Mouse (Mus musculus): ENCODE measurements around the gene Tsen54. TPM values are rescaled to one million over a fixed set of nuclear protein-coding genes. Genes with fewer than 3 reads are reported as not detected.
A peak's percentile ranks its signal among the peaks of the same experiment; 100 is the strongest.

Tsen54 gene
- total RNA-seq, 1 experiment from 2014 or later, result 28.7 TPM

DNA sequence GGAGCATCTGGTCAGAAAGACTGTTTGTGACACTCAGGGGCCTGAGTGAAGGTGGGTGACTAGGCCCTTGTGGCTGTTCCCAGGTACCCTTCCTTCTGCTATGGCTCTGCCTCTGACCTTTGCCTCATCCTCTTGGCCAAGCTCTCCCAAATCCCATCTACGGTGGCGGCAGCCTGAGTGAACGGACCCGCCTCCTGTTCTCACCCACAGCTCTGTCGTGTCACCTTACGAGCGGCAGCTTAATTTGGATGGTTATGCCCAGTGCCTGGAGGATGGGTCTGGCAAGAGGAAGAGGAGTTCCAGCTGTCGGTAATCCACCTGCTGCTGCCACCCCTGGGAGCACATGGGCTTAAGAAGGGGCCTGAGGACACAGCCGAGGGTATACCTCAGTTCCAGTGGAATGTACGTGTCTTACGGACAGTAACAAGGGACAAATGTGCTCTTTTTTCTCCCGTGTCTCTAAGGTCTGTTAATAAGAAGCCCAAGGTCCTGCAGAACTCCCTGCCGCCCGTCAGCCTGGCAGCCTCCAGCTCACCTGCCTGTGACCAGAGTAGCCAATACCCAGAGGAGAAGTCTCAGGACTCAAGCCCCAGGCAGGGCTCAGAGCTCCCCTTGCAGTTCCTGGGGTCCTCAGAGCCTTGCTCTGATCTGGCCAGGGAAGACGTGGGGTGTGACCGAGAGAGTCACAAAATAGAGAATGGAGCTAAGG, 5.5 kb downstream of the Tsen54 start:
- ATAC-seq (replicated peaks in 1 of 2; ENCODE audit: insufficient read depth in 1 of 2, low FRiP score in 2 of 2, low TSS enrichment in 1 of 2, low read depth in 1 of 2, poor library complexity in 2 of 2, severe bottlenecking in 2 of 2), result no peak

DNA sequence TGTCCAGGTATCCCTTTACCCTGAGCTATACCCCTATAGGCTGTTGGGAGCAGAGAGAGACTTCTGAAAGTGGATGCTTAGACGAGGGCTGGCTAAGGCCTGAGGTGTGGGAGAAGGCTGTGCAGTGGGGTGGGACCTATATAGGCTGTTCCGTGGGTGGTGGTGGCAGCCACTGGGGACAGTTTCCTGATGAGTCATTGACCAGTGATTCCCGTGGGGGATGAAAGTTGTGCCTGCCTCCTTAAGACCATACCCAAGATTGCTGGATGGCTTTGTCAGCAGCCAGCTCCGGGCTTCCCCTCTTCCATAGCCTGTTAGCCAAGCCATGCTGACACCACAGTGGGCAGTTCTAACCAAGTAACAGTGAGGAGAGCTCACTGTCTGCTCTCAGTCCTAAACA, 6.5 kb downstream of the Tsen54 start:
- ATAC-seq (replicated peaks in 1 of 2; ENCODE audit: insufficient read depth in 1 of 2, low FRiP score in 2 of 2, low TSS enrichment in 1 of 2, low read depth in 1 of 2, poor library complexity in 2 of 2, severe bottlenecking in 2 of 2), result no peak

DNA sequence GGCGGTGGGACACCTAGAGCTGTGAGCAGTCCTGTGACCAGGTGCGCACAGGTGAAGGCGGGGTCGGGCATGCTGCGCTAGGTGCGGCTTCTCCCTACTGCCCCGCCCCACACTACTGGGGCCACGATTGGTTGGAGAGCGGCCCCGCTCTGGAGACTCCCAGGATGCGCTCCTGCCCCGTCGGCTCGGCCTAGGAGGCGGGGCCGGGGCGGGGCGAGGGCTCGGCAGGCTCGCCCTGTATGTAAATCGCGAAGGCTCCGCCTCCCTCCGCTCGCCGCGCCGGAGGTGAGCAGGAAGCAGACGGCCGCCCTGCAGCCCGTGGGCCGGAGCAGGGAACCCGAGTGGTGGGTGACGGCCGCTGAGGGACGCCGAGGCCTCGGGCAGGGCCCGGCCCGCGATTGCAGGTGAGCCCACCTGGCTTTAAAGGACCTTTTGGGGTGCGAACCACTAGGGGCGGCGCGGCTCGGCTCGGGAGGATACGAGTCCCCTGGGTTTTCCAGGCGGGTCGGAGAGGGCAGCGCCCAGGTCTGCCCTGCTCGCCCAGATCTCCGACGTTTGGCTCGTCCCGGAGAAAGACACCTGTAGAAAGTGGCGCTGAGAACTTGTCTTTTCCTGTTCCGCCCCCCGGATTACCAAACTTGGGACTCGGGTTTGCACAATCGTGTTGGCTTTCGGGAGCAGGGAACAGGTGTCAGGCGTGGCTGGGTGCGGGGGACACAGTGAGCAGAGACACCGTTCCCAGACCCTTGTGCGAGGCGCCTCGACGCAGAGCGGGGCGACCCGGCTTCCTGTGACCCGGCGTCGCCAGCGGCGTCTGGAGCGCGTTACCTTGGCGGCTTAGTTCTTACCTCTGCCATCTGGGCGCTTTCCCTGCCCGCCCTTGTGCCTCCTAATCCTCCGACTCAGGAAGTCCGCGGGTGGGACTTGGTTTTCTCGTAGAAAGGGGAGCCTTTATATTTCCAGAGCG, 9.5 kb downstream of the Tsen54 start, which contains the start of gene Llgl2:
Gene Llgl2 (plus strand): TSS at position 276 of the 967 bp plus-strand sequence.
- ATAC-seq (replicated peaks in 1 of 2; ENCODE audit: insufficient read depth in 1 of 2, low FRiP score in 2 of 2, low TSS enrichment in 1 of 2, low read depth in 1 of 2, poor library complexity in 2 of 2, severe bottlenecking in 2 of 2), result peak; percentile 78 to 90

DNA sequence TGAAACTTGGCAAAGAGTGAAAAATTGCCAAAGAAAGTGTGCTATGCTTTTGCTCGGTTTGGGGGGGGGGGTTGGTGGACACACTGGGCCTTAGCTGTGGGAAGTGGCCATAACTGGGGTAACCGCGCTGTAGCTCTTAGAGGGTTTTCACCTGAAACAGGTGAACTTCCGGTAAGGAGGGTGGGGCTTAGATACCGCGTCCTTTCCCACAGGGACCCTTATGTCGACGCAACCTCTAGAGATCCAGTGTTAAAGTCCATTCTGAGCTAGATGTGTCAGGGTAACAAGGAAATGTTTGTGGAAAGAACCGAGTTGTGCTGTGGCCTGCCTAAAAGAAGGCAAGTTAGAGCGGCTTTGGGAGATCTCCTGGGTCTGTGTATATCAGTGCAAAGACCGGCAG, 10.3 kb downstream of the Tsen54 start:
- ATAC-seq (replicated peaks in 1 of 2; ENCODE audit: insufficient read depth in 1 of 2, low FRiP score in 2 of 2, low TSS enrichment in 1 of 2, low read depth in 1 of 2, poor library complexity in 2 of 2, severe bottlenecking in 2 of 2), result no peak

DNA sequence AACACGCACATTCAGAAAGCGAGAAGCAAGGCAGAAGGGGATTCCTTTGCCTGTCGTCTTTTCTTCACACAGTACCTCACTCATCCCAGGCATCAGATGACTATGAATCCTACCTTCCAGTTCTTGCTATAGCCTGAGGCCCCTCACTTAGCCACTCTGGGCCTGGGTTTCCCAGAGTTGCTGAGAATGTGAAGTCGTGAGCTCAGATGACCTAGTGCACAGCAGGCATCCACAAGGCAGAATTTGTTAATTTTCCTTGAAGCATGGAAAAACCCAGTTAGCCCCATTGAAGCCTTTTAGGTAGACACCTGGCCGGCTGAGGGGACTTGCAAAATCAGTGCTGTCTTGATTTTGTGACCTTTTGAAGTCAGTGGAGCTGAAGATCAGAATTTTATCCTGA, 12.0 kb downstream of the Tsen54 start:
- no peak for ATAC-seq (replicated peaks in 1 of 2; ENCODE audit: insufficient read depth in 1 of 2, low FRiP score in 2 of 2, low TSS enrichment in 1 of 2, low read depth in 1 of 2, poor library complexity in 2 of 2, severe bottlenecking in 2 of 2)

DNA sequence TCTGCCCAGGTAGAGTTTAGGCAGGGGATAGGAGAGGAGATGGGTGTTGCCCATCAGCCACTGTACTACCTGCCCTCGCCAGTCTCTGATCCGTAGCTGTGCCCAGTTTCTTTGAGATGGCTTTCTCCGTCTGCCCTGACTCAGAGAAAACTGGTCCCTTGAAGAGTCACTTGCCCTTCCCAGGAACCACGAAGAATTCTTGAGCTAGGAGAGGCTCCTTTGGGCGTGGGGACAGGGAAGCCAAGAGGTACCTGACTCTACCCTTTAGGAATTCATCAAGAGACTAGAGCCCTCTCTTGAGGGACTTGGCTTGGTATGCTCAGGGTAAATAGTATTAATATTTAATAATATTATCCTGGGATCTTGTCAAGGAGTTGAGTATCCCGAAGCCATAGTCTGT, 13.1 kb downstream of the Tsen54 start:
- no peak for ATAC-seq (replicated peaks in 1 of 2; ENCODE audit: insufficient read depth in 1 of 2, low FRiP score in 2 of 2, low TSS enrichment in 1 of 2, low read depth in 1 of 2, poor library complexity in 2 of 2, severe bottlenecking in 2 of 2)

DNA sequence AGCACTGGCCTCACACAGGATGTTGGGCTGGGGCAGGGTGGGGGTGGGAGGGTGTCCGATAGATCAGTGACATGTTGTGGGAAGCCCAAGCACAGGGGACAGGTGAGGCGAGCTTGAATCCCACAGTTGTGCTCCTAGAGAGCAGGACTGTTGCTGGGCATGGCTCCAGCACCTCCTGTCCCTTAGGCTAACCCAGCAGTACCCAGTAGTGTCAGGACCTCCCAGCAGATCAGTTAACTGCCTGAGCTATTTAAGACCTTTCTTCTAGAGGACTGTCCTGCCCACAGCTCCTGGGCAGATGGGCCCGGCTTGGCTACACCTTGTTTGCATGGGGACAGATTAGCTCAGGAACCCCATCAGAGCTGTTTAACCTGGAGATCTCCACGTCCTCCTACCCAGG, 14.5 kb downstream of the Tsen54 start:
- no peak for ATAC-seq (replicated peaks in 1 of 2; ENCODE audit: insufficient read depth in 1 of 2, low FRiP score in 2 of 2, low TSS enrichment in 1 of 2, low read depth in 1 of 2, poor library complexity in 2 of 2, severe bottlenecking in 2 of 2)

DNA sequence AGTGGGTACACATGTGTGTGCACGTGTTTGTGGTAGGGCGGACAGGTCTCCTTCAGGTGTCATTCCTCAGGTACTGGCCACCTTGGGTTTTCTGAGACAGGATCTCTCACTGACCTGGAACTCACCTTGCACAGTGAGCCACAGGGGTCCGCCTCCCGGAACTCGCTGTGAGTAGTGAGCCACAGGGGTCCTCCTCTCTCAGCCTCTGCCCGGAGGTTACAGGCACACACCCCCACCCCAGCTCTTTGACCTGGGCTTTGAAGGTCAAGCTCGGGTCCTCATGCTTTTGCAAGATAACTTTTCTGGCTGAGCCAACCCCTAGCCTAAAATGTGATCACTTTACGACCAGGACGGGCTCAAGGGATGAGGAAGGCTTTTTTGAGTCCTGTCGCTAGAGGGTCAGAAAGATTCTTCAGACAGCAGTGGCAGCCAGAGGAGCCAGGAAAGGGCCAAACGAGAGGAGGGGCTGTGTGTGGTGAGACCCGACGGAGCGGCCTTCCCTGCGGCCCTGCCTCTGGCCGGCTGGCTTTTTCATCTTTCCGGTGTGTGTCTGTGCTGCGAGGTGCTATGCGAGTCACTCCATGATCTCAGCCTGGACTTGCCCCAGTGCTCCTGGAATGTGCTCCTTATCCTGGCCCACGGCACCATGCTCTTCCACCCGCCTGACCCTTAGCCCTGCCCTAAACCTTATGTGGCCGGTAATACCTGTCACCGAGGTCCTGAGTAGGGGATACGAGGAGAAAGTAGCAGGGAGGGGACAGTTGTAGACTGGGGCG, 16.2 kb downstream of the Tsen54 start:
- no peak for ATAC-seq (replicated peaks in 1 of 2; ENCODE audit: insufficient read depth in 1 of 2, low FRiP score in 2 of 2, low TSS enrichment in 1 of 2, low read depth in 1 of 2, poor library complexity in 2 of 2, severe bottlenecking in 2 of 2)

DNA sequence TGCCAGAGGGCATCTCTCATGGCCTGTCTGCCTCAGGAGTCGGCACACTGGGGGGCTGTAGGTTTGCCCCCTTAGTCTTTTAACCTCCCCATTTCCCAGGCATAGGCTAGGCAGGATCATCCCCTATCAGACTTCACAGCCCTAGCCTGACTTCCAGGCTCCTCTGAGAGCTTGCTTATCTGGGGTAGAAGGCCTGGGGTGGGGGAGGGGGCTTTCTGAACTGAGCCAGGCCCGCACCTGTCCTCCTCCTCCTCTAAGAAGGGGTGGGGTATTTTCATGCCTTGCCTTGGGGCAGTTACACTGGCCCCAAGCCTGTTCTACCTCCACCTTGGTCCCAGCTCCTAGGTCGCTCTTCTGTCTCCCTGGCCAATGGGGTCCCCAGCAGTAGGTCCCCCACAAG, 17.0 kb downstream of the Tsen54 start:
- ATAC-seq (replicated peaks in 1 of 2; ENCODE audit: insufficient read depth in 1 of 2, low FRiP score in 2 of 2, low TSS enrichment in 1 of 2, low read depth in 1 of 2, poor library complexity in 2 of 2, severe bottlenecking in 2 of 2), result no peak

DNA sequence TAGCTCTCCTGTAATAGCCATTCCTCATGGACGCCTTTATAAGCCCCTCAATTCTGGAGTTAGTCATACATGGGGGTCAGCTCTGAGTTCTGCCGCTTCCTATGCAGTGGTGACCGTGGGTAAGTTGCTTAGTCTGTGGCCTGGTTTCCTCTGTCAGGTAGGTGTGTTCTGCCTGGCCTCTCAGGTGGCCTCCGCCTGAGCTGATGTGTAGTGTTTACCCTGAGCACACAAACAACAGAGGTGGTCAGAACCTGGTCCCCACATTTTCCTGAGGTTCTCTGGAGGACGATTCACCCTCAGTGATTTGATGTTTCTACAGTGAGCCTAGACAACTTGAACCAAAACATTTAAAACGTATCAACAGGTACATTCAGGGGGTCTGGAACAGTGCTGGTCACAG, 17.5 kb downstream of the Tsen54 start:
- no peak for ATAC-seq (replicated peaks in 1 of 2; ENCODE audit: insufficient read depth in 1 of 2, low FRiP score in 2 of 2, low TSS enrichment in 1 of 2, low read depth in 1 of 2, poor library complexity in 2 of 2, severe bottlenecking in 2 of 2)

DNA sequence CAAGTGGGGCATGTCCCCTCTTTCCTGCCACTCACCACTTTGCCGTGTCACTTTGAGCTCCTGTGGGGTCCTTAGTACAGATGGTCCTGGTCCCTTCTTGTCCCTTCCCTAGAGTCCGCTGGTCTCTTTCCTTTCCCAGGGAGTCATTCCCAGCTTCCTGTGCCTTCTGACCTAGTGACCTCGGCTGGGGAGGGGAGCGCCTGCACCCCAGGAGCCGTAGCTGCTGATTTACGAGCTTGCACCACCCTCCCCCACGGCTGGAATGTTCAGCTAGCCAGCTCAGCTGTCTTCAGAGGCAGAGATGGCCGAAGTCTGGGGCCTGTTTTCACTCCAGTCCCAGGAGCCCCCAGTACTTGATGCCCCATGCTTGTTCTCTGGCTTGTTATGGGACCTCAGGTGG, 18.0 kb downstream of the Tsen54 start:
- ATAC-seq (replicated peaks in 1 of 2; ENCODE audit: insufficient read depth in 1 of 2, low FRiP score in 2 of 2, low TSS enrichment in 1 of 2, low read depth in 1 of 2, poor library complexity in 2 of 2, severe bottlenecking in 2 of 2), result no peak

DNA sequence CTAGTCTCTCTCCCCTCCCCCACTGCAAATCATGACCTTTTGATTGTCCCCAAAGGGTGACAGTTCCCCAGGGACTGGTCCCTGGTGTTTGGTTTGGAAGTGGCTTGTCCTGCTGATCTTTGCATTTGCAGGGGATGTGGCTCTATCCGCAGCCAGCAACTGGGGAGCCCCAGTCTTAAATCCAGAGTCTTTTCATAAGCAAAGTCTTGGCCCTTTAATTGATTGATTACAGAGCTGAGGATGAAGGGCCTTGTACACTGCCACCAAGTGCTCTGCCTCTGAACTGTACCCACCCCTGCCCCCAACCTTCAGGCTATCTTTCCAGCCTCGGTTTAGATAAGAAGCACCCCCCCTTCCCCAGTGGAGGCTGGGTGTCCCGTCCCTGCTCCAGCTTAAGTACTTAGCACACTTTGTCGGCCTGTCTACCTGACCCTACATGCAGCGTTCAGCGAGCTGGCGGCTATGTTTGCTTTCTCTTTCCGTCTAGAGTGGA, 18.5 kb downstream of the Tsen54 start:
- ATAC-seq (replicated peaks in 1 of 2; ENCODE audit: insufficient read depth in 1 of 2, low FRiP score in 2 of 2, low TSS enrichment in 1 of 2, low read depth in 1 of 2, poor library complexity in 2 of 2, severe bottlenecking in 2 of 2), result no peak

DNA sequence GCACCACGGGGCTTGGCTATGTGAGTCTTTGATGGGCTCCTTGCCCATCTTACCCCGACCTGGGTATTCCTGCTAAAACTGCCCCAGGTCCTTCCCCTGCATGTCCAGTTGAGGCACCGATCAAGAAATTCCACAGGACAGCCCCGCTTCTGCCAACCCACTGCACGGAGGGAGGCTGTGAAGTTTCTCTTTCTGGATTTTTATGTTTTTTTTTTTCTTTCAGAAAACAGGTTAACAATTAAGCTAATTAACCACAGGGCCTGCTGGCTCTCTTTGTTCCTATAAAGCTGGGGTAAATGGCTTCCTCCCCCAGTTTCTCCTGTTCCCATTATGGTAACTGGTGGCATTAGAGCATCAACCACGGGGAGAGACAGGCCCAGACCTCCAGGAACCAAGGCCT, 19.5 kb downstream of the Tsen54 start:
- no peak for ATAC-seq (replicated peaks in 1 of 2; ENCODE audit: insufficient read depth in 1 of 2, low FRiP score in 2 of 2, low TSS enrichment in 1 of 2, low read depth in 1 of 2, poor library complexity in 2 of 2, severe bottlenecking in 2 of 2)

DNA sequence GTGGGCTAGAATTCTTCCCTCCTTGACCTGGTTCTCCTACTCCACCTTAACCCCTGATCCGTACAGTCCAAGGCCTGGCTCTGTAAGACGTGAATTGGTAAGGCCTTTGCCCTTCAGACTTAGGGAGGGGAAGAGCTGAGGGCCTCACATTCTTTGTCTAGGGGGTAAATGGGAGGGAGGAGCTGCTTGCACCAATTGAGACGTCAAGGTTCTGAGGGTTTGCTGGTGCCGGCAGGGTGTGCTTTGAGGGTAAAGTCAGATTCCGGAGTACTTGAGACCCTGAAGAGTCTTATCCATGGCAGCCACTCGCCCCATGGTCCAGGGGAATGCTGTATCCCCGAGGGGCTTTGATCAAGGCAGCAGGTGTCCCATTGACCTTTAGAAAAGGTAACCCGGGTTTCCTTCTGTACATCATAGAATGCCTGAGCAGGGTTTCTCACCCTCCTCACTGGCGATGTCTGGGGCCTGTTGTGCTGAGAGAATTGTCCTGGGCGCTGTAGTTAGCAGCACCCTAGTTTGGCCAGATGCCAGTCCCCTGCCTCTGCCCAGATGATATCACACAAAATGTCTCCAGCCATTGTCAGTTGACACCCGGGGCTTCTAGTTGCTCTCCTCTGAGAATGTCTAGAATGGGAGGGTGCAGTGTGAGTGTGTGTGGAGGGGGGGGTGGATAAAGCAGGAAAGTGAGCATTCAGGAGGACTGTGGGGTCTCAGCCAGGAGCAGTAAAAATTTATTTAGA, 22.3 kb downstream of the Tsen54 start:
- ATAC-seq (replicated peaks in 1 of 2; ENCODE audit: insufficient read depth in 1 of 2, low FRiP score in 2 of 2, low TSS enrichment in 1 of 2, low read depth in 1 of 2, poor library complexity in 2 of 2, severe bottlenecking in 2 of 2), result no peak

DNA sequence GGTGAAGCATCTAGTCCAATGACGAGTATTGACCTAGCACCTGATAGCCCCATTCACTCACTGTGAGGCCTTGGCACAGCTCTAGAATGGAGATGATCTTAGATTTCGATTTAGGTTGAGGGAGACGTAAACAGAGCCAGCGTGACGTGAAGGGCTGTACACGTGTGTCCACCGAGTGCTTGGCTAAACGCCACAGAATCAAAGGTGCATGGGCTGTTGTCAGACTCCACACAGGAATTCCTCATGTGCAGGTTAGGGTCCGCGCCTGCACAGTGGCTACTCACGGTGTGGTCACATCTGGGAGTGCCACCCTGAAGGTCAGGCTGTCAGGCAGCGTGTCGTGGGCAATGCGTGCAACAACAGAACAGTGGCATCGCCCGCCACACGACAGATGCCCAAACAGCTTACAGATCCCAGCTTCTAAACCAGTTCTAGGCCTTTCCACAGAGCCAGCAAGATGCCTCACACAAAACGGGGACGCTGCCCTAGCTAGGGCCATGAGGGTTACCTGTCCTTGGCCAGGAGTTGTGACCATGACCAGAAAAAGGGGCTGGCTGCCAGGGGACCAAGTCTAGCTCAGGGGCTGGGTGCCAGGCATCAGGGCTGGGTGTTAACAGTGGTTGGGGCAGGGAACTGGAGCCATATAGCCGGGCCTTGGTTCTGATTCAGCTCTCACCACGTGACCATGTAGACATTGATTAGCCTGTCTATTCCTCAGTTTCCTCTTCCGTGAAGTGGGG, 23.3 kb downstream of the Tsen54 start:
- no peak for ATAC-seq (replicated peaks in 1 of 2; ENCODE audit: insufficient read depth in 1 of 2, low FRiP score in 2 of 2, low TSS enrichment in 1 of 2, low read depth in 1 of 2, poor library complexity in 2 of 2, severe bottlenecking in 2 of 2)

DNA sequence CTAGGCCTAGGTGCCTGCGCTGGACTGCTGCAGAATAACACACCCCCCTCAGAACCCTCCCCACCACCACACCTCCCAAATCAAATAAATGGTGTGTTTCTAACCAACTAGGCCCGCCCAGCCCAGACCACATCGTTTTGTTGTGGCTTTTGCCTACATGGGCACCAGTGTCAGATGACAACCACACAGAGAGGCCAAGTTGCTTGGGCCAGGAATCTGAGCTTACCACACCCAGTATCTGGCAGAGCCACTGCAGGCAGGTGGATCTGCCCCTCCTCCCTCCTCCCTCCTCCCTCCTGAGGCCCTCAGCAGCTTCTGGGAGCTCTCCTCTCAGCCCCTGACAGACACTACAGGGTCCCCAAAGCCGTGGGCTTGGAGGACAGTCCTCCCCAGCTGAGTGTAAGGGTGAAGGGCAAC, 24.4 kb downstream of the Tsen54 start:
- ATAC-seq (replicated peaks in 1 of 2; ENCODE audit: insufficient read depth in 1 of 2, low FRiP score in 2 of 2, low TSS enrichment in 1 of 2, low read depth in 1 of 2, poor library complexity in 2 of 2, severe bottlenecking in 2 of 2), result peak in 1 of 2 experiments; percentile 29; a peak in 1 of 4 replicates
